Mouse (Mus musculus): ENCODE measurements around the gene Ice1.

The Ice1 gene

GRCm38 (mm10) chr13:70553456-70553855, 84.0 kb downstream of the Ice1 start:
- DNase-seq = no peak

DNA sequence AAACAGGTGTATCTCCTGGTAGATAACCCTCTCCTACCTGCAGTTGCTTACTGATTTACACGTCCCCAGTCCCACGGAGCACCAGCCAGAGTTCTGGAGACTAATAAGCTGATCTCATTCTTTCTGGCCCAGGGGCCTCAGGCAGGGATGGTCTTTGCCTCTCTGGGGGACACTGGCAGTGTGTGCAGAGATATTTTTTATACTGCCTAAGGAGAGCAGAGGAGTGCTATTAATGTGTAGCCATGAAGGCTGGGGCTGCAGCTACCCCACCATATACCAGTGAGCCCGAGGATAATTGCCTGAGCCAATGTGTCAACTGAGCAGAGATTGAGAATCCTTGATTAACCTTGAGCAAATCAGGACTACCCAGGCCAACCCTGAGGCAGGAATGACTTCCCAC, 90.0 kb downstream of the Ice1 start:
- DNase-seq = no peak

DNA sequence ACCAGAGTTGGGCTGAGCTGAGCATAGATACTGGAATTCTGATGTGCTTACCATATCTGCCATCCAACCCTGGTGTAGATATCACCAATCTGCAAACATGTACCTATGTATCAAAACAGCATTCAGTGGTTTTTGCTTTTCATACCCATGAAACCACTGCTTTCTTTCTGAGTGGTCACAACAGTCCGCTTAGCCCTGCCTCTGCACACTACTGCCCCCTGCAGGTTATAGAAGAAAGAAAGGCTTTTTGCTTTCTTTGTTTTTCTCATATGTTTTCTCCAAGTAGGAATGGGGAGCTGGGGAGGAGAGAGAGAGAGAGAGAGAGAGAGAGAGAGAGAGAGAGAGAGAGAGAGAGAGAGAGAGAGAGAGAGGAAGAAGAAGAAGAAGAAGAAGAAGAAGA, 92.2 kb downstream of the Ice1 start:
- DNase-seq = no peak

DNA sequence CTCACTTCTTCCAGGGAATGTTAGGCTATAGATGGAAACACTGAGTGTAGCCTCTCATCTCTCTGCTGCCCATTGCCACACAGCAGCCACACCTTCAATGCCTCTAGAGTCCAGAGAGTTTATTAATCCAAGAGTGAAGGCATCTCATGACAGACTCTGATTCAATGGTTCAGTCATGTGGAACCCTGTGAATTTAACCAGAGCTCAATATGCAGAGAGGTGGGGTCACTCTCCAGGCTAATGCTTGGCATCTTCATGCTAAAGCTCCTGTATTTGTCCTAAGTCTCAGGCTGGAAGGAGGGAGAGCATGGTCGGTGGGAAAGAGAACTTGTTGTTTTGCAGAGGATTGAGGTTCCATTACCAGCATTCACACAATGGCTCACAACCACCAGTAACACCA, 97.6 kb downstream of the Ice1 start:
- DNase-seq = no peak

- no peak for DNase-seq
These were observed 104.0 kb downstream of the Ice1 start for GRCm38 (mm10) chr13:70533412-70533811.

GRCm38 (mm10) chr13:70532719-70533118, 104.7 kb downstream of the Ice1 start:
- no peak for DNase-seq

DNA sequence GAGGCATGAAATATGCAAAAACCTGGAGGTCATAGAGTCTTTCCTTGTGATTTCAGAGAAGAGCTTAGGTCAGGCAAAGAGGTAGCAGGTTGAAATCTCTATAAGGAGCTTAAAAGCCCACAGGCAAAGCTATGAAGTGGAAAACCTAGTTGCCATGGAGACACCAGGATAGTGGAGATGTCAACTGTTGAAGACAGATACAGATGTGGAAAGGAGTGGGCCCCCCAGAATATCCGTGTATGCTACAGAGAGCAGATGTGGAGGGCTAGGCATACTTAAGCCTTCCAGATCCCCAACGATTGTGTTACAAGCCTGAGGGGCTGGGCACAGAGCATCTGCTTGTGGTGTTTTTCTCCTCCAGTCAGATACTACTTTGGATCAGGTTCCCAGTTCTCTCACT, 119.8 kb downstream of the Ice1 start:
- DNase-seq = no peak

DNA sequence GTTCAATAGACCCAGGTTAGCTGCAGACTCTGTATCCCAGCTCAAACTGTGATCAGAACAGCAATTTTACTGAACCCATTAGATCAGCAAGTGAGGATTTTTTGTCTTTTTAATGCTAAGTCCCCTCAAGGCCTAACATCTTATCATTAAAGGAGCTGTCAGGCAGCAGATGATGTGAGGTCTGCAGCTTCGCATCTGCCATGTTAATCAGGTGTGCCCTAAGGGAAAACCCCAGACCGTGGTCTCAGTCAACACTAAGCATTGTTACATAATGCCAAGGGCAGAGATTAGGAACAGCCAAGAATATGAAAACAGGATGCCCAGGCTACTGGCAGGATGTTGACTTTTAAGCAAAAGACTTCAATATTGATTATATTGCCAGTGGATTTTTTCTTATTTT, 122.4 kb downstream of the Ice1 start:
- DNase-seq = no peak

DNA sequence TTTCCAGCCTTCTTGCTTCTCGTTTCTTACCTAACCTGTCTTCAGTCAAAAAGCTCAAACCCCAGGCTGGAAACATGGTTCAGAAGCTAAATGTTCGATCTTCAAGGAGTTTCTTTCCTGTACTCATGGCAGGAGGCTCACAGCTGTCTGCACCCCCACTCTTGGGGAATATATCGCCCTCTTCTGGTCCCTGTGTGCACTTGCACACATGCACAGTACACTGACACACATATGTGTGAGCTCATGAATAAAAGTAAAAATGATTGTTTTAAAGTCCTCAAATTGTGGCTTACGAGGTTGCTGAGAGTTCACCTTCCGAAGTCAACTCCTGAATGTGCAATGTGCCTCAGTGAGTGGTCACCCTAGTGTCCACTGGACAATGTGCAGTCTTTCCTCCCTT, 127.2 kb downstream of the Ice1 start:
- no peak for DNase-seq

DNA sequence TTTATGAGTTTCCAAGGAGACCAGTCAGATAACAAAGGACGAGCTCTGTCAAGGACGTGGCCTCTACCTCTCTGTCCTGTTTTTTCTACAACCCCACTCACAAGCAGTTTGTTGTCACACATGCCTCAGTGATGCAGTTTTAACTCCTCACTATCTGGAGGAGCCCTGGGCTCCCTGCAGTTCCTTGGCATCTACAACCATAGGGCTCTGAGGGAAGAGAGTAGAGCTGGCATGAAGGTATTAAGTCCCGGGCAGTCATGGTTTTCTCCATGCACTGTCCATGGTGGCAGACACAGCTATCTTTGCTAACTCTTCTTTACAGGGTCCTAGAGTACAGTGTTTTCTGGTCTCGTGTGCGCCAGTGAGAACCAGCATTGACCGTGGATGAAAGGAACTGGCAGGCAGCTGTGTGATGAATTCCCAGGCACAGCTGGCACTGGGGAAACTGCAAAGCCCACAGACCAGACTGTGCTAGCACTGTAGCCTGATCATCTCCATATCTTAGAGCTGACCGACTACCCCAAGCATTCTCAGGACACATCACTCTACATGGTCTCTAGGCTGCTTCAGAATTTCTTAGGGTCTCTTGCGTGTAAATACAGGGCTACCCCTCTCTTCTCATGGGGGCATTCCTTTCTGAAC, 127.9 kb downstream of the Ice1 start:
- DNase-seq = no peak

- DNase-seq = no peak
These were observed 128.6 kb downstream of the Ice1 start for GRCm38 (mm10) chr13:70508708-70509374.

All from liver (tissue).